Mouse (Mus musculus) testis, adult 2 months (tissue): ENCODE measurements around the gene 3100002H09Rik. TPM values are rescaled to one million over a fixed set of nuclear protein-coding genes. Genes with fewer than 3 reads are reported as not detected.
A peak's percentile ranks its signal among the peaks of the same experiment; 100 is the strongest.

ENCODE experiments used
- H3K27ac ChIP-seq: fragments of 200-500 bp; 2 replicates; pipeline ENCODE4 v1.5.1; 2012; ENCODE audit warnings: low read depth, low read length; ENCODE audit not compliant: control insufficient read depth, insufficient read depth
- H3K27me3 ChIP-seq: fragments of 200-500 bp; 2 replicates; pipeline ENCODE4 v1.6.1; 2012; ENCODE audit warnings: mild to moderate bottlenecking, low read length, moderate library complexity; ENCODE audit not compliant: control insufficient read depth, insufficient read depth
- H3K36me3 ChIP-seq: fragments of 200-500 bp; 2 replicates; pipeline ENCODE4 v1.6.1; 2012; ENCODE audit warnings: mild to moderate bottlenecking, low read length; ENCODE audit not compliant: control insufficient read depth, insufficient read depth
- H3K4me1 ChIP-seq: fragments of 200-500 bp; 2 replicates; pipeline ENCODE4 v1.6.1; 2012; ENCODE audit warnings: low read length; ENCODE audit not compliant: control insufficient read depth, insufficient read depth
- H3K4me3 ChIP-seq: fragments of 200-500 bp; 2 replicates; pipeline ENCODE4 v1.5.1; 2012; ENCODE audit warnings: low read depth, mild to moderate bottlenecking, low read length, moderate library complexity, mixed read lengths; ENCODE audit not compliant: control insufficient read depth
- CTCF ChIP-seq: fragments of 200-500 bp; IDR thresholded peaks from 2 replicates; pipeline ENCODE4 v1.5.1; 2012; ENCODE audit warnings: low read depth, mild to moderate bottlenecking, inconsistent platforms, low read length, moderate library complexity; ENCODE audit not compliant: control insufficient read depth, insufficient read depth, insufficient replicate concordance
- POLR2A ChIP-seq: fragments of 200-500 bp; IDR thresholded peaks from 2 replicates; pipeline ENCODE4 v1.6.1; 2012; ENCODE audit warnings: low read depth, mild to moderate bottlenecking, inconsistent platforms, low read length, moderate library complexity; ENCODE audit not compliant: control insufficient read depth
- polyA plus RNA-seq: library from polyadenylated mRNA; depleted of rRNA; stranded (reverse); fragments of >200 nt; gene quantifications from 2 replicates; pipeline ENCODE4 v1.2.3, GENCODE M21; 2012; rRNA removed

Gene 3100002H09Rik
- polyA plus RNA-seq, 1 experiment = not detected

DNA sequence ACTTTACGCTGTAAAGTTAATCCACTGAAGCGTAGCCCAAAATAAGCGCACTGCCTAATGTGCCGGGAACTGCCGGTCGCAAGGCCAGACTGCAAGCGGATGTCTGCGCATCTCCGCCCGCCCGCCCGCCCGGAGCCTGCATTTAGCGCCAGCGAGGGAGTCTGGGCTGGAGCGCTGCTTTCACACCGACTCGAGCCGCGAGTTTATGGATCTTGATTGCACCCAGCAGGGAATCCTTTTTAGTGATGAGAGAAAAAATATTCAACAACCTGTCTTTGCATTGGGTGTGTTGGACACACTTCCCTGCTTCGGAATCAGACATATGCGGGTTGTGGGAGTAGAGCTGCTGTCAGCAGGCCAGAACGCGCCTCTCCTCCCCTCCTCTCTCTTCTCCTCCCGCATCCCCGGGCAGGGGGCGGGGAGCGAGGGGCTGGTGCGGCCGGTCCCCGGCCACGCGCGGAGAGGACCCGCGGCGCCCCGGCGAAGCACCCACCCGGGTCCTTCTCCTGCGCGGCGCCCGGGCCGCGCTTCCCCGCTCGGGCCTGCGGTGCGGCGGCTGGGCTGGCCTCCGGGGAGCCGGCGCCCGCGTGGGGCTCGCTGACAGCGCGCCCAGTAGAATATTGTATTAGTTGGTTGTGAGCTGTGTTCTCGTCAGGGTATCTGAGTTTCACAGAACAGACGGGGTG, 35.2 kb downstream of the 3100002H09Rik start:
- Histone ChIP-seq H3K27ac (no peak overlapping the region), H3K4me3 (peak overlapping the region; percentile 39), H3K27me3 (no peaks in the 10 kb centered on the region; the same call in none of the 2 replicates), H3K4me1 (peaks cover 10% of the 10 kb centered on the region), H3K36me3 (no peaks in the 10 kb centered on the region)
- TF ChIP-seq POLR2A = no peak
- no peak for TF ChIP-seq CTCF

- H3K36me3 ChIP-seq = no peaks in the 10 kb centered on the region
- H3K4me1 ChIP-seq = peaks cover 16% of the 10 kb centered on the region
- H3K27ac ChIP-seq = no peak overlapping the region
- no peaks in the 10 kb centered on the region; the same call in none of the 2 replicates for H3K27me3 ChIP-seq
- H3K4me3 ChIP-seq = no peak overlapping the region
- TF ChIP-seq CTCF = no peak
- TF ChIP-seq POLR2A = no peak
These were observed 37.0 kb downstream of the 3100002H09Rik start for GRCm38 (mm10) chr4:124573586-124573985.

DNA sequence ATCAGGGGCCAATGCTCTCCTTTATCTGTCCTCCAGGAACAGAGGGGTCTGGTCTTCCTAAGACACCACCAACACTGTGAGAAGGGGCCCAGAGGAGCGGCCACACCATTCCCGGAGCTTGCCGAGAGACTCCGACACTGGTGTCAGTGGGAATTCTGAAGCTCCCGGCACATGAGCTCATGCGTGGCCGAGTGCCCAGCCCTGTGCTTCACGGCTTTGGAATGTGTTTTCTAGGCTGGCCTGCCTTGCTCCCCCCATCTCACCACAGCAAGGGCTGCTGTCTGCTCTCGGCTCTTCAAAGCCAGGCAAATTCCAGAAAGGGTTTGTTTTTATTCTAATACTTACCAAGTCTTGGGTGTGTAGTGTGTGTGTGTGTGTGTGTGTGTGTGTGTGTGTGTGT, 39.6 kb downstream of the 3100002H09Rik start:
- Histone ChIP-seq H3K4me3 (no peak overlapping the region), H3K4me1 (peaks cover 14% of the 10 kb centered on the region), H3K27ac (no peak overlapping the region), H3K36me3 (no peaks in the 10 kb centered on the region), H3K27me3 (no peaks in the 10 kb centered on the region; the same call in none of the 2 replicates)
- TF ChIP-seq CTCF (no peak), POLR2A (no peak)

DNA sequence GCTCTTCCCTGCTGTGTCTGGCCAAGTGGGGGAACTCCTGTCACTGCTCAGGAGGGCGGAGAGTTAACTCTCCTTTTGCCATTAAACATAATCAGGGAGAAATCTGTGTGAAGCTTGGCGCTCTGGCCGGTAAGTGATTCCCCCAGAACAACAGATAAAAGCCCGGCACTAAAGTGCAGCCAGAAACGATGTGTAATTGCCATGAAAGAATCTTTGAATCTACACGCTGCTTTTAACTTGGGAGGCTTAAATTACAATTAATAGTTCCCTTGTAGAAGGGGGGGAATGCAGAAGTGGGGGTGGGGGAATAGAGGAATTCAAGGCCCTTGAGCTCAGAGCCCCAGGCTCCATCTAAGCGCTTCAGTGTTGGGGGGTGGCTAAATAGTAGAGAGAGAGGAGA, 40.9 kb downstream of the 3100002H09Rik start:
- Histone ChIP-seq H3K36me3 (no peaks in the 10 kb centered on the region), H3K4me1 (peaks cover 6% of the 10 kb centered on the region), H3K4me3 (peak overlapping the region; percentile 78), H3K27ac (no peak overlapping the region), H3K27me3 (no peaks in the 10 kb centered on the region)
- TF ChIP-seq CTCF (no peak), POLR2A (no peak)

DNA sequence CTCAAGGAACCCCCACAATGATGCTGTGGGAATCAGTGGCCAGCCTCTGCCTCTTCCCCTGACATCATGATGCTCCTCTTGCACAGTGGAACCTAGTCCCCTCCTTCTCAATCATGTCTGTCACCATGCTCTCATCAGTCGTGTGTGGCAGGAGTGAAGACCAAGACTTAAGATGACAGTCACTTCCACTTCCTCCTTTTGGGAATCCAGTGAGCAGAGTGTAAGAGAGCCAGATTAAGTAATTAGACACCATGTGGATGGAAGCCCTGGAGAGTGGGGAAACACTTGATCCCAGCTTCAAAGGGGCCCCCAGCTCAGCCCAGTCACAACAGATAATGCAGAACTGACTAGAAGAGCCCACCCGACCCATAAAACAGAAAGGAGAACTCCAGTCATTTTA, 47.2 kb downstream of the 3100002H09Rik start:
- H3K4me1 ChIP-seq = no peaks in the 10 kb centered on the region; the same call in 1 of the 2 replicates
- TF ChIP-seq POLR2A (no peak), CTCF (no peak)
- no peak overlapping the region for H3K27ac ChIP-seq
- H3K36me3 ChIP-seq = no peaks in the 10 kb centered on the region
- H3K27me3 ChIP-seq = no peaks in the 10 kb centered on the region
- H3K4me3 ChIP-seq = no peak overlapping the region

DNA sequence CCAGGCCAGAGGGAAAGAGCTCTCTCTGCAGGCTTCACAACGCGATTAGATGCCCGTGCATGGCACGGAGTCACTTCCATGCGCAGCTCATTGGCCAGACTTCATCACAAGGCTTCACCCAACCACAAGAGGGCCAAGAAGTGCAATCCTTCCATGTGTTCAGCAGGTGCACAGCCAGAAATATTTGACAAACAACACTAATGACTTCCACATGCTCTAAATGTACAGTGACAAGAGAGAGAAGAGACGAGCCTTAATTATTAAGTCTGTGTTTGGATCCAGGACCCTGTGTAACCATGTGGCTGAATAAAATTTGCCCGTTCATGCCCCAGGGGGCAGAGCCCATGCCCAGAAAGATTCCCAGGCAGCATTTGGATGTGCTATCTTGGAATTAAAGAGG, 47.9 kb downstream of the 3100002H09Rik start:
- H3K27me3 ChIP-seq = no peaks in the 10 kb centered on the region
- H3K27ac ChIP-seq = no peak overlapping the region
- H3K4me3 ChIP-seq = no peak overlapping the region
- no peaks in the 10 kb centered on the region for H3K36me3 ChIP-seq
- no peak for TF ChIP-seq CTCF
- no peak for TF ChIP-seq POLR2A
- no peaks in the 10 kb centered on the region for H3K4me1 ChIP-seq

Other genes with a start within 250 kb of the 3100002H09Rik start
- gene Pou3f1, start 46.0 kb upstream of the 3100002H09Rik start, polyA plus RNA-seq = 0.22 and 0.32 TPM in 2 replicates
- gene Utp11, start 82.8 kb upstream of the 3100002H09Rik start, polyA plus RNA-seq = 4.3 and 4.8 TPM in 2 replicates
- gene Fhl3, start 89.9 kb upstream of the 3100002H09Rik start, polyA plus RNA-seq = 1.2 and 1.6 TPM in 2 replicates
- gene Sf3a3, start 104.0 kb upstream of the 3100002H09Rik start, polyA plus RNA-seq = 24.2 and 24.7 TPM in 2 replicates
- gene Inpp5b, start 131.0 kb upstream of the 3100002H09Rik start, polyA plus RNA-seq = 19.3 and 26.9 TPM in 2 replicates
- 61.0 and 64.0 TPM in 2 replicates for gene Mtf1, start 191.3 kb upstream of the 3100002H09Rik start, polyA plus RNA-seq
- gene Yrdc, start 239.9 kb upstream of the 3100002H09Rik start, polyA plus RNA-seq = 49.4 and 54.1 TPM in 2 replicates
- 195 and 219 TPM in 2 replicates for gene 1110065P20Rik, start 240.4 kb upstream of the 3100002H09Rik start, polyA plus RNA-seq